Mouse (Mus musculus) intestine, postnatal 0 days (tissue): ENCODE measurements around the gene Rere. TPM values are rescaled to one million over a fixed set of nuclear protein-coding genes. Genes with fewer than 3 reads are reported as not detected.

ENCODE experiments used
- ATAC-seq: fragments of 200-750 bp; cut with Nextera tagmentation; 2 replicates; pipeline ENCODE4 v1.8.0; 2017; ENCODE audit warnings: mild to moderate bottlenecking, moderate TSS enrichment, moderate library complexity
- H3K27ac ChIP-seq: fragments of 300-500 bp; sonication (generic); 2 replicates; pipeline ENCODE4 v1.5.1; 2014; ENCODE audit warnings: mild to moderate bottlenecking, low read depth, low read length, moderate library complexity
- H3K27me3 ChIP-seq: fragments of 300-500 bp; sonication (generic); replicated peaks from 2 replicates; pipeline ENCODE4 v1.6.1; 2014; ENCODE audit warnings: low read length, mixed read lengths; ENCODE audit not compliant: control insufficient read depth, insufficient read depth
- H3K36me3 ChIP-seq: fragments of 300-500 bp; sonication (generic); 2 replicates; pipeline ENCODE4 v1.6.1; 2014; ENCODE audit warnings: mild to moderate bottlenecking, moderate library complexity; ENCODE audit not compliant: control insufficient read depth, insufficient read depth
- H3K4me1 ChIP-seq: fragments of 300-500 bp; sonication (generic); replicated peaks from 2 replicates; pipeline ENCODE4 v1.6.1; 2014; ENCODE audit warnings: antibody characterized with exemption, low read length, mixed read lengths; ENCODE audit not compliant: control insufficient read depth, insufficient read depth
- H3K4me2 ChIP-seq: fragments of 300-500 bp; sonication (generic); replicated peaks from 2 replicates; pipeline ENCODE4 v1.6.1; 2014; ENCODE audit warnings: low read depth, mild to moderate bottlenecking, moderate library complexity
- H3K4me3 ChIP-seq: fragments of 300-500 bp; sonication (generic); 2 replicates; pipeline ENCODE4 v1.5.1; 2014; ENCODE audit warnings: low read depth, low read length
- H3K9ac ChIP-seq: fragments of 300-500 bp; sonication (generic); 2 replicates; pipeline ENCODE4 v1.6.1; 2014; ENCODE audit warnings: mild to moderate bottlenecking, low read depth, low read length
- H3K9me3 ChIP-seq: fragments of 300-500 bp; sonication (generic); 2 replicates; pipeline ENCODE4 v1.6.1; 2016; ENCODE audit warnings: mixed run types; ENCODE audit not compliant: control insufficient read depth
- CTCF ChIP-seq: sonication (generic); IDR thresholded peaks from 2 replicates; pipeline ENCODE4 v1.5.1; 2016; ENCODE audit warnings: low read depth, mild to moderate bottlenecking, control low read depth, antibody characterized with exemption, moderate library complexity
- WGBS: fragments of 180-500 bp; shearing (Covaris S2); extraction: QIAGEN DNeasy Blood & Tissue Kit; methylation state at CpG from one replicate; pipeline ENCODE4 v1.1.7; 2014; 5-methylcytosine and 5-hydroxymethylcytosine counted together
- polyA plus RNA-seq: library from polyadenylated mRNA; unstranded; fragments of >200 nt; fragmentation: Nextera tagmentation; extraction: Ambion mirVana; gene quantifications from 2 replicates; pipeline ENCODE4 v1.2.1, GENCODE M21; 2015

Rere gene
- polyA plus RNA-seq, 1 experiment from 2014 or later = 22.4 TPM

- H3K4me3 ChIP-seq = no peak overlapping the region
- H3K36me3 ChIP-seq = peaks cover 8% of the 10 kb centered on the region; the same call in 1 of the 2 replicates
- H3K27ac ChIP-seq = no peak overlapping the region
- H3K4me2 ChIP-seq = no peak overlapping the region
- H3K4me1 ChIP-seq = no peaks in the 10 kb centered on the region; the same call in 1 of the 2 replicates
- no peaks in the 10 kb centered on the region for H3K27me3 ChIP-seq
- H3K9me3 ChIP-seq = no peaks in the 10 kb centered on the region
- TF ChIP-seq CTCF = no peak
- WGBS = 32% methylated on average over 2 of the region's 2 CpGs
- H3K9ac ChIP-seq = no peak overlapping the region
- no peak for ATAC-seq
Observed at GRCm38 (mm10) chr4:150516201-150516600, 234.8 kb downstream of the Rere start.

- peak; percentile 80 for ATAC-seq
- 19% methylated on average over 4 of the region's 4 CpGs for WGBS
Observed at GRCm38 (mm10) chr4:150517381-150517780, 235.9 kb downstream of the Rere start.

GRCm38 (mm10) chr4:150518826-150519225, 237.4 kb downstream of the Rere start:
- Histone ChIP-seq H3K9me3 (no peaks in the 10 kb centered on the region), H3K27me3 (no peaks in the 10 kb centered on the region), H3K27ac (no peak overlapping the region), H3K9ac (no peak overlapping the region), H3K4me1 (no peaks in the 10 kb centered on the region; the same call in 1 of the 2 replicates), H3K4me3 (no peak overlapping the region), H3K4me2 (no peak overlapping the region), H3K36me3 (peaks cover 3% of the 10 kb centered on the region; the same call in 1 of the 2 replicates)
- TF ChIP-seq CTCF = no peak
- peak; percentile 87 for ATAC-seq
- 39% methylated on average over 5 of the region's 5 CpGs for WGBS

More at GRCm38 (mm10) chr4:150517381-150517780, 235.9 kb downstream of the Rere start:
- TF ChIP-seq CTCF = no peak
- no peak overlapping the region for H3K4me3 ChIP-seq
- H3K4me1 ChIP-seq = no peaks in the 10 kb centered on the region; the same call in 1 of the 2 replicates
- no peaks in the 10 kb centered on the region for H3K9me3 ChIP-seq
- no peak overlapping the region for H3K9ac ChIP-seq
- no peak overlapping the region; the same call in 1 of the 2 replicates for H3K27ac ChIP-seq
- no peaks in the 10 kb centered on the region for H3K27me3 ChIP-seq
- H3K36me3 ChIP-seq = peaks cover 6% of the 10 kb centered on the region; the same call in 1 of the 2 replicates
- H3K4me2 ChIP-seq = no peak overlapping the region

- Histone ChIP-seq H3K9ac (no peak overlapping the region), H3K27me3 (no peaks in the 10 kb centered on the region), H3K27ac (no peak overlapping the region), H3K4me2 (no peak overlapping the region), H3K4me1 (no peaks in the 10 kb centered on the region; the same call in 1 of the 2 replicates), H3K4me3 (no peak overlapping the region), H3K9me3 (no peaks in the 10 kb centered on the region), H3K36me3 (peaks cover 6% of the 10 kb centered on the region; the same call in 1 of the 2 replicates)
- no peak for ATAC-seq
- no peak for TF ChIP-seq CTCF
- WGBS = 68% methylated on average over 1 of the region's 1 CpGs
Observed at GRCm38 (mm10) chr4:150520069-150520468, 238.6 kb downstream of the Rere start.

- H3K36me3 ChIP-seq = peaks cover 15% of the 10 kb centered on the region
- no peak overlapping the region for H3K4me2 ChIP-seq
- 69% methylated on average over 5 of the region's 5 CpGs for WGBS
- no peak for ATAC-seq
- H3K27me3 ChIP-seq = no peaks in the 10 kb centered on the region
- no peak overlapping the region for H3K4me3 ChIP-seq
- H3K4me1 ChIP-seq = no peaks in the 10 kb centered on the region
- no peaks in the 10 kb centered on the region for H3K9me3 ChIP-seq
- no peak for TF ChIP-seq CTCF
- no peak overlapping the region for H3K27ac ChIP-seq
- H3K9ac ChIP-seq = no peak overlapping the region
Observed at GRCm38 (mm10) chr4:150522425-150522824, 241.0 kb downstream of the Rere start.

- TF ChIP-seq CTCF = no peak
- H3K4me2 ChIP-seq = no peak overlapping the region
- no peak for ATAC-seq
- H3K4me3 ChIP-seq = no peak overlapping the region
- no peaks in the 10 kb centered on the region for H3K4me1 ChIP-seq
- H3K9me3 ChIP-seq = no peaks in the 10 kb centered on the region
- no peak overlapping the region for H3K9ac ChIP-seq
- H3K36me3 ChIP-seq = peaks cover 22% of the 10 kb centered on the region
- H3K27me3 ChIP-seq = no peaks in the 10 kb centered on the region
- no peak overlapping the region for H3K27ac ChIP-seq
Observed at GRCm38 (mm10) chr4:150523351-150523750, 241.9 kb downstream of the Rere start.

- no peaks in the 10 kb centered on the region for H3K4me1 ChIP-seq
- peaks cover 35% of the 10 kb centered on the region for H3K36me3 ChIP-seq
- no peak overlapping the region for H3K27ac ChIP-seq
- WGBS = 95% methylated on average over 1 of the region's 1 CpGs
- H3K4me2 ChIP-seq = no peak overlapping the region
- H3K9me3 ChIP-seq = no peaks in the 10 kb centered on the region
- no peak overlapping the region for H3K9ac ChIP-seq
- H3K4me3 ChIP-seq = no peak overlapping the region
- ATAC-seq = no peak
- no peak for TF ChIP-seq CTCF
- no peaks in the 10 kb centered on the region for H3K27me3 ChIP-seq
Observed at GRCm38 (mm10) chr4:150526269-150526668, 244.8 kb downstream of the Rere start.
